Mouse (Mus musculus): ENCODE data around the gene Eif4ebp2.

Eif4ebp2 gene

DNA sequence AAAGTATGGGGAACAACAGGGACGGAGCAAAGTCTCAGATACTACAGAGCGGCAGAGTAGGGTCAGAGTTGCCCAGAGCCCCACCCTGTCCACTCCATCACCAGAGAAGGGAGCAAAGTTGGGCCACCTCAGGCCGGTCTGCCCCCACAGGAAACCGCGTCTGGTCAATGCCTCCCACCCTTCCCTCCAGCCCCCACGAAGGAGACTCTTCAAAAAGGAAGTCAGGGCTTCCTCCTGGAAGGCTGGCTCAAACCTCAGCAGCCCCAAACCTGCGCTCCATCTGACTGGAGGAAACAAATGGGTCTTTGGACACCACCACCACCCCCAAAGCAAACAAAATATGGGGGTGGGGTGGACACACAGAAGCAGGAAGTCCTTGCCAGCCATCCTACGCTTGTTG lies 70.6 kb downstream of the Eif4ebp2 start:
- DNase-seq = no peak

- DNase-seq = no peak
Measured at GRCm38 (mm10) chr10:61380186-61380585, 72.3 kb downstream of the Eif4ebp2 start.

- no peak for DNase-seq
Measured at GRCm38 (mm10) chr10:61379340-61380040, 73.0 kb downstream of the Eif4ebp2 start.

GRCm38 (mm10) chr10:61378698-61379097 lies 73.8 kb downstream of the Eif4ebp2 start:
- DNase-seq = no peak

All from liver (tissue).